Mouse (Mus musculus) heart, postnatal 14 days (tissue): ENCODE results near the gene Mest. TPM values are rescaled to one million over a fixed set of nuclear protein-coding genes. Genes with fewer than 3 reads are reported as not detected.

Source experiments
- DNase-seq, 2 experiments: peaks; one replicate each; pipeline ENCODE4 v3.0.0; 2021 to 2022
- intact Hi-C: fragments of 180-260 bp; cut with DNase I; formaldehyde crosslinking; loops from one replicate; pipeline ENCODE4 v1.15.1; 2025
- microRNA-seq, 2 experiments: library from miRNA; unstranded; fragments of <30 nt; microRNA quantifications; one replicate each; pipeline ENCODE4 v1.2.0; 2021 to 2022
- total RNA-seq, 2 experiments: library from RNA; stranded (reverse); gene quantifications; 2 replicates each; pipeline ENCODE4 v1.2.3; 2021

The Mest gene
- total RNA-seq, 2 experiments from 2014 or later = 51.2 to 65.0 TPM

DNA sequence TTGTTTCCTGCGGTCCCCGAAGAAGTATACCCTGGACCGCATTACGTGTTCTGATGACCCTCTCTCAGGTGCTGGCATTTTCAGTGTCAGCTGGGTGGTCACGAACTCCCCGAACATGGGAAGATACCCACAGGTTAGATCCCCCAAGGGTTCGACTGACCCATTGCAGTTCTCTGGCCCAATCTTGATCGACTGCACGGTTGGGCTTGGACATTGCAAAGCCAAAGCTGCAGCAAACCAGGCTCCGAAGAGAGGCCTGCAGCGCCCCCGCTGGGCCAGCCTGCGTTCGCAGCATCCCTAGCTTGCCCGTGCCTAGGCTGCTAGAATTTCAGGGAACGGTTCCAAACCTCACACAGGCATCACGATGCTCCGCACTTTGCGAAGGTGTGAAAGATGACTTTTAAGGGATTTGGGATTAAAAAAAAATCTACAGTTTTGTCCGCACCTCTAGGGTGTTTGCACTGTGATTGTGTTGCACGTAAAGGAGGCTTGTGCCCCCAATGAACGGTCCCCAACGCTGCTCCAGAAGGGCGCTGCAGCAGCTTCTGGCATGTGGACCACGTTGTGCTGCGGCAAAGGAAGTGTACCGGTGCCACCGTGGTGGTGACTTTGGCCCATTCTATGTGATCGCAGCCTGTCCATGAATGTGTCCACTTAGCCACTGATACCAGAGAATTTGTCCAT lies 13.7 kb downstream of the Mest start:
- intact Hi-C loops = no loop called here

DNA sequence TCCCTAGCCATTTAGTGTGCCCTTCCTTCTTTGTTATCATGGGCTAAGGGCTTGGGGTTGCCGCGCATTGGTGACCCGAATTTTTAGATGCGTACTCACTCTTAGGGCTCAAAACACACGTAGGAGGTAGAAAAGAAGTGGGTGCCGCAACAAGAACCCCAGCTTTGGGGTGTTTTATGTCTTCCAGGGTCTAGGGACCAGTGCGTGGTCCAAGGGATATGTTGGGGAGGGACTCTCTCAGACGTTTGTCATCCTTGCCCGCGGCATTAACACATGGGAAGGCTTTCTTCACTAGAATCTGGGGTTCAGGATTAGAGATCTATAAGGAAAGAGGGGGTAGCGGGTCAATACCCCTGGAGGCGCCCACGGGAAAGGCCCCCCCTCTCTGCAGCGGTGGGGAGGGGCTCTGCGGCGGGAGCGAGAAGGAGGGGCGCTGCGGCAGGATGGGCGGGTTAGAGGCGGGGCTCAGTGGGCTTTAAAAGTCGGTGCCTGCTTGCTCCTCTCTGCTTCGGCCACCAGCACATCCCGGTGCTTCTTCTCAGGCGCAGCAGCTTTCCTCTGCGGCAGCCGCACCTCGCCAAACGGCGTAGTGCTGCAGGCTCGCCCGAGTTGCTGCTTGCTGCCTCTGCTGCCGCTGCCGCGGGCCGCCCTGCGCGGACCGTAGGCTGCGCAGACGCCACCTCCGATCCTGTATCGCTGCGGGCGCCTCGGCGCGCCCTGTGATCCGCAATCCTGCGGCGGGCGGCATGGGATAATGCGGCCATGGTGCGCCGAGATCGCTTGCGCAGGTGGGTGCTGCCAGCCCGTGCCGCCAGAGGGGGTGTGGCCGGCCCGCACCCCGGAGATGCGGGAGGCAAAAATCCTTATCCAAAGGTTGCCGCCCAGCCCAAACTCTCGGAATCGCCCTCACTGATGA lies 14.5 kb downstream of the Mest start:
- DNase-seq = peak; percentile 81 to 82
- intact Hi-C loops = no loop called here

More for the DNA sequence above, 13.7 kb downstream of the Mest start:
- peak; percentile 82 for DNase-seq

DNA sequence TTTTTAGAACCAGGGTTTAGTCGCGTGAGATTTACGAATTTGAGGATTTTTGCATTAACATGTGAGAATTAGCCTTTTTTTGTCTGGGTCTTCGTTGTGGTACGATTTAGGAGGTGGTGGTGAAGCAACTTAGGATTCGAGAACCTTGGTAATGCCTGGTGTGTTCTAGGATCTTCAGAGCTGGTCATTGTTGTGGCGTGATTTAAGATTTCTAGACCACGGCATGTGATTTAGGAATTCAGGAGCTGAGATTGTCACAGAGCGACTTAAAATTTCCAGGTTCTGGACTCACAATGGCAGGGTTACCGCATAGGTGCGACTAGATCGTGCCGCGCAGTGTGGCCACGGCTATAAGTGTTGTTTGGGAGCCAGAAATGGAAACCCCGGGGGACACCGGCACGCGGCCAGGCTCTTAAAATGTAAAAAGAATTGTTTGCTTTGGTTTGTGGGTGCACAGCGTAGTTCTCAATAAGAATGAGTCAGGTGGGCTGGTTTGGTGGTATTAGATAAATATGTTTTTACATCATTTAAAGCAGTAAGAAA lies 15.2 kb downstream of the Mest start:
- DNase-seq = no peak
- intact Hi-C loops = no loop called here

DNA sequence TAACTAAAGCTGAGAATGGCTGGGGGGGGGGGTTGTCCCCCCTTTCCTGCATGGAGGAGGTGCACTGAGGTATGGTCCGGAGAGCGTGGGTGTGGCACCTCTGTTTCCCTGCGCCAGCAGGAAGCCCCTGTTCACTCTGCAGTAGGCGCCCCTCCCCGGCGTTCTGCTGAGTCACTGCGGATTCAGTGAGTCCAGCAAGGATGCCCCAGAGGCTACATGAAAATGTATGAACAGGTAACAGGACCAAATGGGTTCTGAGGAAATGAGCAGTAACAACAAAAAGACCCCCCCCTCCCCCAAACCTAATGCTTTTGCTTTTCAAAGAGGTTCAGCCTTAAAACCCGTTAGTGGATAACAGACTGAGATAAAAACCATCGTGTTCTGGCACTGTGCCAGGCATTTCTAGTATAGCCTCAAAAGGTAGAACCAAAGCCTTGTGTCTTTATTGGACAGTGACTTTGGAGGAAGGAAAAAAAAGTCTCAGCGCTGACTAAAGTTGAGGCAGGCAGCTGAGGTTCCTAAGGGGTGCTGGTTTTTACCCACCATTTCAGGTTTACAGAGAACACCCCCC lies 15.9 kb downstream of the Mest start:
- intact Hi-C loops = no loop called here
- DNase-seq = peak; percentile 25 to 37

DNA sequence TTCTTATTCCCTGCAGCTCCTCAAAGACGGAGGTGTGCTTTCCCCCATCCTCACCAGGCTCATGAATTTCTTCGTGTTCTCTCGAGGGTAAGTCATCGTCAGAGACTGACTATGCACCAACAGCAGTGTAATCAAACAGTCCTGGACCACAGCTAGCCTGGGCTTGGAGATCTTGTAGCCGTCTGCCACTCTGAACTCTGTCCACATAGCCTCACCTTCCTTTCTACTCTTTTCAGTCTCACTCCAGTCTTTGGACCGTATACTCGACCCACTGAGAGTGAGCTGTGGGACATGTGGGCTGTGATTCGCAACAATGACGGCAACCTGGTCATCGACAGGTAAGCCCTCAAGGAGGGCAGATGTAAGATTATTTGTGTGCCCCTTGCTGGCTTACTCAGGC lies 21.5 kb downstream of the Mest start:
- intact Hi-C loops = no loop called here
- no peak for DNase-seq

DNA sequence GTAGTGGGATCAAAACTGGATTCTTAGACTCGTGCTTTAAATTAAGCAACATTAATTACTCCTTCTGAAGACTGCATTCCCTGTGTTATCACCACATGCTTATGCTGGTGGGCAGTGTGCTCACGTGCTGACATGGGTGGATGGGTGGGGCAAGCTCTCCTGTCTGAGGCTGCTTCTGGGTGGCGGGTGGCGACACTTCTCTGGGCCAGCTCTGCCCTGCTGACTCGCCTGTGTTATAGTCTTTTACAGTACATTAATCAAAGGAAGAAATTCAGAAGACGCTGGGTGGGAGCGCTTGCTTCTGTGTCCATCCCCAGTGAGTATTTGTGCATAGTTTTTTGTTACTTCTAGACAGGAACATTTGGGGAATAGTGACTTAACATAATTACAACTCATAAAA lies 22.2 kb downstream of the Mest start:
- no peak for DNase-seq
- intact Hi-C loops = no loop called here

GRCm38 (mm10) chr6:30747631-30748357 lies 24.4 kb downstream of the Mest start:
- no peak for DNase-seq
- intact Hi-C loops = no loop called here

- intact Hi-C loops = no loop called here
- no peak for DNase-seq
These were observed 25.1 kb downstream of the Mest start for GRCm38 (mm10) chr6:30748358-30748910.

DNA sequence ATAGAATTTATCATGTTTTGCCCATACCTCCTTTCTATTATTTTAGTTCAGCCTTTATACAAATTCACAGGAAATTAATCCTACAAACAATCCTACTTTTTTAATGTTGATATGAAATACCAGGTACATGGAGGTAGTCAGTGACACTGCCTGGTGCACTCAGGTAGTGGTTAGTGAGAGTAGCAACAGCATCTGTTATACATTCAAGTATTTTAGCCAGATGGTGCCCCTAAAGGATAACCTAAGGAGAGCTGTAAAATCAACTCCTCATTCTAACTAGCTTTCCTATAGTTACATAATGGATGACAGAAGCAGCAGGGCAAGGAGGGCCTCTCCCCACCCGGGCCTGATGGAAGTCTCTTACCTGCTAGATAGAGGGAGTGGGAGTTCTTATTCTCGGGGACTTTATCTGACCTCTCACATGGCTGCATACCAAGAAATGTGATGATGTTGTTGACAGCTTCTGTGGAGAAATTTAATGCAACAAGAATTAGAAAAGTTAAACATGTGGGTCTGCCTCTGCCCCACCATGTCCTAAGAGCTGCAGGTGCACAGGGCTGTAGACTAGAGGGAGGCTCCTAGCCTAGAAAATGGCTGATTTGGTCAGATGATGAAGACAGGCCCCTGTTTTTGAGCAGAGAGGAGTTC lies 25.8 kb downstream of the Mest start:
- DNase-seq = no peak
- intact Hi-C loops = no loop called here

GRCm38 (mm10) chr6:30749892-30750291 lies 26.5 kb downstream of the Mest start:
- DNase-seq = no peak
- intact Hi-C loops = no loop called here

DNA sequence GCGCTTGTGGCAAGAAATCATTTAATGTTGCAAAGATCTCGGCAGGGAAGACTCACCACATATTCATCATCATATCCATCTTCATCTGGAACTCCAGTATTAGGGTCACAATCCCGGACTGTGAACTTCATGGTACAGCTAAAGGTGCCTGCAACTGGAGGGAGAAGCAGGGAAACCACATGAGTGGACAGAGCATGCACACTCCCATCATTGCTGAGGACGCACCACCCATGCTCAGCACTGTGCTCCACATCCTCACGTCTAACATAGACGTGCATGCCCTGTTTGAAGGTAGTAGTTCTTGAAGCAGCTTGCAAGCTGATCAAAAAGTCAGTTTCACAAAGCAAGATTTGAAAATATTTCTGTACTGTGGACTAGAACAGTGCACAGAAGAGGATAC lies 27.1 kb downstream of the Mest start:
- intact Hi-C loops = no loop called here
- no peak for DNase-seq

GRCm38 (mm10) chr6:30751209-30751608 lies 27.9 kb downstream of the Mest start:
- DNase-seq = no peak

More at GRCm38 (mm10) chr6:30751209-30751608, 27.9 kb downstream of the Mest start:
- intact Hi-C loops = no loop called here

Small RNAs within 50 kb of the gene (microRNA-seq; reads per million reads assigned to microRNA genes)
- gene Mir335 = 2,789 to 6,477 reads per million in 2 experiments

Other genes starting within 250 kb of the Mest start
- gene Tmem209, start 213.8 kb upstream of the Mest start, total RNA-seq = 1 to 10 TPM; 6.9 to 7.6 TPM
- gene Ssmem1, start 213.7 kb upstream of the Mest start, total RNA-seq = under 1 TPM in 1 of 2 experiments, not detected in 1; 0.24 TPM
- not detected for gene Cpa2, start 182.0 kb upstream of the Mest start, total RNA-seq
- not detected for gene Cpa4, start 155.2 kb upstream of the Mest start, total RNA-seq
- gene Cpa5, start 112.5 kb upstream of the Mest start, total RNA-seq = not detected
- gene Cpa1, start 84.3 kb upstream of the Mest start, total RNA-seq = 1 to 10 TPM; 1.0 to 2.4 TPM
- gene Cep41, start 29.8 kb upstream of the Mest start, total RNA-seq = 1 to 10 TPM; 2.9 to 3.1 TPM
- 10 to 100 TPM; 40.3 to 45.7 TPM for gene Copg2, start 173.2 kb downstream of the Mest start, total RNA-seq
- not detected for gene Tsga13, start 192.0 kb downstream of the Mest start, total RNA-seq
- under 1 TPM; 0.19 to 0.22 TPM for gene Klf14, start 235.5 kb downstream of the Mest start, total RNA-seq